Mouse (Mus musculus) forebrain, postnatal 0 days (tissue): Measurements from ENCODE around the gene 2700097O09Rik. TPM values are rescaled to one million over a fixed set of nuclear protein-coding genes. Genes with fewer than 3 reads are reported as not detected.
"Not testable (repeated sequence)": the region's sequence is repeated elsewhere in the genome, so short reads cannot be mapped to it uniquely, and the experiment has no call there.

Experiments used
- ATAC-seq: fragments of 200-750 bp; cut with Nextera tagmentation; 2 replicates; pipeline ENCODE4 v1.8.0; 2017; ENCODE audit warnings: mild to moderate bottlenecking, moderate library complexity
- DNase-seq: peaks from one replicate; pipeline ENCODE4 v3.0.0-alpha.2; 2015
- H3K27ac ChIP-seq: fragments of 300-500 bp; sonication (generic); 2 replicates; pipeline ENCODE4 v1.5.1; 2014; ENCODE audit warnings: low read depth, mild to moderate bottlenecking, antibody characterized with exemption, low read length, moderate library complexity, mixed read lengths
- H3K27me3 ChIP-seq: fragments of 300-500 bp; sonication (generic); 2 replicates; pipeline ENCODE4 v1.6.1; 2014; ENCODE audit warnings: mild to moderate bottlenecking, low read length, mixed read lengths; ENCODE audit not compliant: insufficient read depth
- H3K36me3 ChIP-seq: fragments of 300-500 bp; sonication (generic); 2 replicates; pipeline ENCODE4 v1.6.1; 2014; ENCODE audit warnings: mild to moderate bottlenecking, moderate library complexity; ENCODE audit not compliant: insufficient read depth
- H3K4me1 ChIP-seq: fragments of 300-500 bp; sonication (generic); 2 replicates; pipeline ENCODE4 v1.6.1; 2014; ENCODE audit warnings: antibody characterized with exemption; ENCODE audit not compliant: insufficient read depth
- H3K4me2 ChIP-seq: fragments of 300-500 bp; sonication (generic); 2 replicates; pipeline ENCODE4 v1.6.1; 2014; ENCODE audit warnings: low read depth, mild to moderate bottlenecking, moderate library complexity
- H3K4me3 ChIP-seq: fragments of 300-500 bp; sonication (generic); 2 replicates; pipeline ENCODE4 v1.5.1; 2014; ENCODE audit warnings: low read depth, low read length, mixed read lengths
- H3K9ac ChIP-seq: fragments of 300-500 bp; sonication (generic); 2 replicates; pipeline ENCODE4 v1.6.1; 2014; ENCODE audit warnings: mild to moderate bottlenecking
- H3K9me3 ChIP-seq: fragments of 300-500 bp; sonication (generic); 2 replicates; pipeline ENCODE4 v1.6.1; 2016; ENCODE audit warnings: low read length
- CTCF ChIP-seq: sonication (generic); IDR thresholded peaks from 2 replicates; pipeline ENCODE4 v1.5.1; 2016; ENCODE audit warnings: antibody characterized with exemption, control low read depth, low read depth
- WGBS: fragments of 180-500 bp; shearing (Covaris S2); extraction: QIAGEN DNeasy Blood & Tissue Kit; methylation state at CpG from one replicate; pipeline ENCODE4 v1.1.7; 2014; 5-methylcytosine and 5-hydroxymethylcytosine counted together
- polyA plus RNA-seq: library from polyadenylated mRNA; unstranded; fragments of >200 nt; fragmentation: Nextera tagmentation; extraction: Ambion mirVana; gene quantifications from 2 replicates; pipeline ENCODE4 v1.2.1, GENCODE M21; 2015
- total RNA-seq: library from RNA; depleted of rRNA; stranded (reverse); fragments of >200 nt; gene quantifications from 2 replicates; pipeline ENCODE4 v1.2.3, GENCODE M21; 2014; rRNA removed

The 2700097O09Rik gene
- total RNA-seq (18.9 and 19.3 TPM in 2 replicates), polyA plus RNA-seq (14.6 and 15.6 TPM in 2 replicates)

GRCm38 (mm10) chr12:55079726-55080600 is at the start of gene 2700097O09Rik, which contains the start of gene Srp54a:
TSS of gene 2700097O09Rik (minus strand) at chr12:55080110.
TSS of gene Srp54a (plus strand) at chr12:55080262.
- H3K36me3 ChIP-seq, H3K9me3 ChIP-seq, H3K4me1 ChIP-seq, H3K27me3 ChIP-seq: not testable (repeated sequence)
- Histone ChIP-seq H3K9ac (peak within 1 kb of the TSS; percentile 64), H3K27ac (peak within 1 kb of the TSS; percentile 79), H3K4me3 (peak within 1 kb of the TSS; percentile 53), H3K4me2 (peak within 1 kb of the TSS; percentile 58)
- under 1% methylated on average over 60 of the region's 60 CpGs for WGBS
- peak; percentile 98 for ATAC-seq
- peak; percentile 98 for DNase-seq

GRCm38 (mm10) chr12:55124731-55125130 is 44.8 kb upstream of the 2700097O09Rik start:
- not testable (repeated sequence) for DNase-seq
- no CpG with 5 or more reads among the region's 18 CpGs for WGBS

GRCm38 (mm10) chr12:55124242-55124641 is 44.3 kb upstream of the 2700097O09Rik start, which contains the start of gene Fam177a:
TSS of gene Fam177a (plus strand) at chr12:55124469.
- not testable (repeated sequence) for H3K9ac ChIP-seq, H3K4me2 ChIP-seq, H3K27me3 ChIP-seq, H3K4me1 ChIP-seq, H3K36me3 ChIP-seq, H3K4me3 ChIP-seq, H3K27ac ChIP-seq, DNase-seq, H3K9me3 ChIP-seq
- WGBS, result no CpG with 5 or more reads among the region's 40 CpGs
- peak; percentile 99 for ATAC-seq

More at GRCm38 (mm10) chr12:55124731-55125130, 44.8 kb upstream of the 2700097O09Rik start:
- H3K27ac ChIP-seq, H3K4me3 ChIP-seq, H3K36me3 ChIP-seq, H3K27me3 ChIP-seq, H3K9ac ChIP-seq, H3K9me3 ChIP-seq, H3K4me1 ChIP-seq, H3K4me2 ChIP-seq: not testable (repeated sequence)
- peak; percentile 52 for ATAC-seq

- not testable (repeated sequence) for H3K9me3 ChIP-seq, H3K9ac ChIP-seq, H3K4me2 ChIP-seq, H3K36me3 ChIP-seq, H3K27ac ChIP-seq, ATAC-seq, DNase-seq, H3K4me1 ChIP-seq, H3K4me3 ChIP-seq, H3K27me3 ChIP-seq
- no CpG with 5 or more reads among the region's 7 CpGs for WGBS
Observed at GRCm38 (mm10) chr12:55112616-55113015, 32.7 kb upstream of the 2700097O09Rik start.

GRCm38 (mm10) chr12:55092127-55092526 is 12.2 kb upstream of the 2700097O09Rik start:
- not testable (repeated sequence) for DNase-seq, H3K4me2 ChIP-seq, H3K36me3 ChIP-seq, H3K27me3 ChIP-seq, H3K9me3 ChIP-seq, ATAC-seq, H3K4me1 ChIP-seq, H3K9ac ChIP-seq, H3K27ac ChIP-seq, H3K4me3 ChIP-seq
- WGBS, result 100% methylated on average over 1 of the region's 7 CpGs

GRCm38 (mm10) chr12:55080601-55080942 is 662 bp upstream of the 2700097O09Rik start:
- under 1% methylated on average over 25 of the region's 25 CpGs for WGBS
- not testable (repeated sequence) for H3K36me3 ChIP-seq, H3K27me3 ChIP-seq, DNase-seq, H3K4me1 ChIP-seq, H3K9me3 ChIP-seq
- Histone ChIP-seq H3K4me2 (peak overlapping the region; percentile 49), H3K4me3 (peak overlapping the region; percentile 53), H3K9ac (peak overlapping the region; percentile 64), H3K27ac (0 out of 2 replicates have a peak overlapping the region, but pooled peaks have one; percentile 35)
- peak; percentile 52 for ATAC-seq

- peak; percentile 48 for TF ChIP-seq CTCF
- not testable (repeated sequence) for H3K27me3 ChIP-seq, H3K9ac ChIP-seq, H3K4me3 ChIP-seq, H3K4me2 ChIP-seq, H3K4me1 ChIP-seq, H3K27ac ChIP-seq, H3K36me3 ChIP-seq, ATAC-seq, H3K9me3 ChIP-seq
- 35% methylated on average over 2 of the region's 2 CpGs for WGBS
- peak; percentile 11 for DNase-seq
Observed at GRCm38 (mm10) chr12:55078706-55079105, 1.2 kb downstream of the 2700097O09Rik start.
